Mouse (Mus musculus) gastrocnemius, postnatal 14 days (tissue): ENCODE data around the gene Olfr826. TPM values are rescaled to one million over a fixed set of nuclear protein-coding genes. Genes with fewer than 3 reads are reported as not detected.
"Not testable (repeated sequence)": the region's sequence is repeated elsewhere in the genome, so short reads cannot be mapped to it uniquely, and the experiment has no call there.

Experiments
- DNase-seq: peaks from one replicate; pipeline ENCODE4 v3.0.0; 2021; ENCODE audit warnings: mixed read lengths
- intact Hi-C: fragments of 180-260 bp; cut with DNase I; formaldehyde crosslinking; loops from one replicate; pipeline ENCODE4 v1.15.1; 2025; ENCODE audit warnings: low total_unique reads
- long read RNA-seq, 2 experiments: library from polyadenylated mRNA; stranded (forward); transcript quantifications; one replicate each; pipeline ENCODE4 v2.0.0; 2021
- total RNA-seq, 2 experiments: library from RNA; stranded (reverse); gene quantifications; 2 replicates each; pipeline ENCODE4 v1.2.3; 2021

The Olfr826 gene
- not detected for total RNA-seq
- long read RNA-seq, experiment 1: 0 reads
- long read RNA-seq, experiment 2: 0 reads

DNA sequence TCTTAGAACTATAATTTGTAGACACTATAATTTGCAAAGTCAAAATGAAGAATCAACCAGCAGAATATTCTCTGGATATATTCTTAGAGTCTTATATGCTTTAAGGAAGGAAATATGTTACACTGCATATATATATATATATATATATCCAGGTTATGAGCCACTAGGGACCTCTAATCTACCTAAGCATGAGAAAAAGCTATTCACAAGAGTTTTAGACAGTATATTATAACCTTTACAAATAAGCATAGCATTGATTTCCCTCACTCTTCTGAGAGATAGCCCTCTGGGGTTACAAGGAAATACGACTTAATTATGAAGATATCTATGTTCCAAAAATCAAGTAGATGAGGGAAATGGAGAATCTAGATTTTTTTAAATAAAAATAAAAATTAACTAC is at the start of gene Olfr826:
Gene Olfr826 (minus strand): TSS at position 101 of the 400 bp plus-strand sequence.
- no peak for DNase-seq
- intact Hi-C loops: no loop called here

DNA sequence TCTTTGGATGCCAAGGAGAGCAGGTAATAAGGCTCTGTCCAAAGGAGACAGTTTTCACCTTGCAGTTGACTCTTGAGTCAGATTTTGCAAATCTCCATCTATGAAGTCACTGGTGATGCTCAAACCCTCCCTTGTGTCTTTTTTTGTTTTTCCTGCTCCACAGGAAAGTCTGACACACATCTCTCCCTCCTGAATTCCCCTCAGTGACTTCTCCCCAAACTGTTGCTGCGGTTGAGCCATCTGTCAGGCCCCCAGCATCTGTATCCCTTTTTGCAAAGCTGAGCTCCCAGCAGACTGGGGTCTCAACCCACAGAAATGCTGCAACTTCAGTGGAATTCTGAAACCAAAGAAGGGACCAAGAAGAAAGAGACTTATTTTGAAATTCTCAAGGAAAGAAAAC is 48.1 kb upstream of the Olfr826 start:
- no peak for DNase-seq
- intact Hi-C loops: no loop called here

DNA sequence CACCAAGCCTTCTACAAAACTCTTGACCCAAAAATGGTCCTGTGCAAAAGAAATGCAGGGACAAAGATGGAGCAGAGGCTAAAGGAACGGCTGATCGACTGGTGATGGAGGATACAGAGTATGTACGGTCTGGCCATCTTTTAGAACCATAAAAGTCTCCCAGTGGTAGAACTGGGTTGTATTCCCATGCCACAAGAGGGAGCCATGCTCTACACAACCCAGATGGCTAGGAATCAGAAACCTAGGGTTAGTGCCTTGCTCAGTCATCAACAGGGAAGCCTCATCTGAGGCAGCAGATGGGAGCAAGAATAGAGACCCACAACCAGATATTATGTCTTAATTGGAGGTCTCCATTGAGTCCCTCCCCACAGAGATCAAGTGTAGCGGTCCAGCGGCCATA is 45.6 kb upstream of the Olfr826 start:
- no peak for DNase-seq
- intact Hi-C loops: loop anchor here (2.0 kb wide), 1 partner anchor 69 kb away; no protein-coding TSS in a partner anchor

DNA sequence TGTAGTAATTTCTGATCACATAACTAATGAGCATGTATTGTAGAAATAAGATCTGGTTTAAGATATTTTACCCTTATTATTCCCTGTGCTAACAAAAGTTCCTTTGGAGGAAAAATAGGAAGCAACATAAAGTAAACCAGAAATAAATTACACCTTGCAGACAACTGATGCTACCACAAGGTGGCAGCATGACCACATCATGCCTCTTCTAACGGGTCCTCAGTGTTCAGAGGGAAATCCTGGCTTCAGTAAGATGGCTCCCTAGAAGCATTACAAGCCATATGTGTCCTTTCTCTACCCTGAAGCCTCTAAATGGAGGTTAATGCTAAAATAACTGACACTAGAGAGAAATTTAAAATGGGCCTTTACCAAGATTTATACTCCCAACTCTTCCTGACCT is 44.3 kb upstream of the Olfr826 start:
- intact Hi-C loops: loop anchor here (2.0 kb wide), 1 partner anchor 71 kb away; no protein-coding TSS in a partner anchor
- DNase-seq: peak; percentile 13

DNA sequence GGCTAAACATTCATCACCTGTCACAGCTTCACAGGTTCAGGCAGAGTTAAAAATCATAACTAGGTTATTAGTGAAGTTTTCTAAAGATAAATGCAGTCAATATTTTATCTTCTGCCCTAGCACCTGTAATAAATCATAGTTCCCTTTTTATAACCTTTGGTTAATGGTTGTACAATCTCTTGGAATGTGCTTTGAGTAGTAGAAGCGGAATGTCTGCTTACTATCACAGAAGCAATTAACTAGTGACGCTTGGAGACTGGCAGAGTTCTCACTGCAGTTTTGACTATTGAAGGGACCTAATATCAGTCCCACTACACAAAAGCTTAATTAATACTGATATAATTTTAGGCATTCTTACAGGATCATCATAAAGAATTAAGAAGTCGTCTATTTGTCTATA is 41.0 kb upstream of the Olfr826 start:
- no peak for DNase-seq
- intact Hi-C loops: no loop called here

DNA sequence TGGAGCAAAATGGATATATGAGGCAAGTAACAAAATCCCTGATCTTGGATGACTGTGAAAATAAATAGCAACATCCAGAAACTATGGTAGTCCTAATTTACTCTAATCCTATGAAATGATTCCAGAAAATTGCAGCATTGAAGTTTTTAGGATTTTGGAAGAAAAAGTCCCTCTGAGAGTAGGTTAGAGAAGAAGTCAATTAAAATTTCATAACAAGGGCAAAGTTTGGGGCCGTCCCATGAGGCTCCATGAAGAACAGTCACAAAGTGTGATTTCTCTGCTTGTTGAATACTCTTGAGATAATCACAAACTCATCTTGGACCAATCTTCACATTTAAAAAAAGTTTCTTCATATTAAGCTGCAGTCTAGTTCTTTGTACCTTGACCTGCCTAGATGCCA is 30.3 kb upstream of the Olfr826 start, which contains the start of gene Olfr827:
Gene Olfr827 (minus strand): TSS at position 101 of the 400 bp plus-strand sequence.
- intact Hi-C loops: no loop called here
- no peak for DNase-seq

DNA sequence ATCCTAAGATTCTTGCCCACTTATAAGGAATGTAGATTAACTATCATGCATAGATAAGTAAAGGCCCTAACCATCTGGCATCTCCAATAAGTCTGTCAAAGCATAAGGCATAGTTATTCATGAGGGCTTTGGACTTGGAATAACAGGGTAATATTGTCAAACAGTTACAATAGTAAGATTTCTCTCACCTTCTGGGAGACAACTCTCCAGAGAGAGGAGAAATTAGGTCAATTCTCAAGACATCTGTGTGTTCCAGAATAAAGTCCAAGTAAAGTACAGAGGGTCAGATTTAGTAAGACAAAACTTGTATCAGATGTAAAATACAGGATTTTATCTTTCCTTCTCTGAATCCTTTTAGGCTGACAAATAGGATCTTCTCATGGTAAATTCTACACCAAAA is 17.3 kb downstream of the Olfr826 start, which contains the start of gene Olfr825:
Gene Olfr825 (minus strand): TSS at position 101 of the 400 bp plus-strand sequence.
- DNase-seq: no peak
- intact Hi-C loops: no loop called here

DNA sequence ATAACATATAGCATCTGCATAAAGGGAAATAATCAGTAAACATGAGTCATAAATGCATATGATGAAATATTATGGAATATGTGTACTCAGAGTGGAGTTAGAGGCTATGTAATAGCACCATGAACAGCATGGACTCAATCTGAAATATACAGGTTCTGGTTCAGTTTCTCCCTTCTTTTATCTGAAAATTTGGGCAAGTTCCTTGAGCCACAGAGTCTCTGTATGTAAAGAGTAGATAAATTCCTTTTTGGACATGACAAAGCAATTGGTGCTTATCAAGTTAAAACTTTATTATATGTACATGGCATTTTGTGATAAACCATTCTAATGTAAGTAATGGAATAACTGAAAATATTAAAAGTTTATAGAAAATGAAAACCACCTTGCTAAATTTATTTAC is 18.8 kb downstream of the Olfr826 start:
- DNase-seq: no peak
- intact Hi-C loops: no loop called here

DNA sequence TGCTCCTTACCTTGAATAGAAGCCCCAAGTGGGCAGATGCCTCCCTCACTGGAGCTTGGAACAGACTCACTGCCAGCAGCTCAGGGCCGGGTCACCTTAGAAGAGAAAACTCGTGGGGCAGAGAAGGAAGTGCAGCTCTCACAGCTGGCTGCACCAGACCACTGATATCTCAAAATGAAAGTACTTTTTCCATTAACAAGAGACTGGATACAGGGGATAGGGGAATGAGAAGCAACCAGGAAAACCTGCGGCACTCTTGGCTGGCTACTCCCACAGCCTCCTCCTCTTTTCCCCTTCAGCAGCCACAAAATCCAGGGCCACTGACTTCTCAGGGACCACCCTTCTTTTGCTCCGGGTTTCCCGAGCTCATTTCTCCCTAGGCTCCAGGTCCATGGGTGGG is 39.9 kb downstream of the Olfr826 start:
- no peak for DNase-seq
- intact Hi-C loops: no loop called here

DNA sequence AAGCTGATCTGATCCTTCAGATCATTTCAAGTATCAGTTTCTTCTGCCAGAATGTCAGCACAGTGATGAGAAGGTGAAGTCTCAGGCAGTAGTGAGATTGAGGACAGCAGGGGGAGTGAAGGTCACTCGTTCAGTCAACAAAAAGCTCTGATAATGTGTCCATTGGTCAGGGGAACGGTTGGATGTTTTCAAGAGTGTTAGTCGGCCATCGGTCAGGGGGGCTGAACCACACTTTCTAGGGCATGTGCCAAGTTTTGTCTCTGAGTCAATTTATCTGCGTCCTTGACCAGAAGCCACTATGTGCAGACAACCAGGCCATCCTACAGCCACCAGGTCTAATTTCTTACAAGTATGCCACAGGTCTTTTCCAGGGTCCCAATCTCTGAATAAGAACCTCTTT is 41.5 kb downstream of the Olfr826 start:
- intact Hi-C loops, DNase-seq: not testable (repeated sequence)

DNA sequence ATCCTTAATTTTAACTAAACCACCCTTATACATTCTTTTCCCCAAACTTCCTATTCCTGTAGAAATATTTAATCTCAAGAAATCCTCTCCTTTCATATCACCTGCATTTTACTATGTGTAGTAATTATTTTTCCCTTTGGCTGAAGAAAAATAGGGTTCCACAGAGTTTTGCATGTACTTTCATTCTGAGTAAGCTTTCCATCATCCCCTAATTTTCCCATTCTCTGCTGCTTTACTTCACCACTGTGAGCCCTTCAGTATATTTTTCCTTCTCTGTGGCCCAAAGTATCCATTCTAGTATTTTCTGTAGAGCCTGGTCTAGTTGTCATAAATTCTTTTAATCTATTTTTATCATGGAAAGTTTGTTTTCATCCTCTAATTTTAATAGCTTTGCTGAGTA is 49.2 kb downstream of the Olfr826 start:
- no peak for DNase-seq
- intact Hi-C loops: no loop called here

DNA sequence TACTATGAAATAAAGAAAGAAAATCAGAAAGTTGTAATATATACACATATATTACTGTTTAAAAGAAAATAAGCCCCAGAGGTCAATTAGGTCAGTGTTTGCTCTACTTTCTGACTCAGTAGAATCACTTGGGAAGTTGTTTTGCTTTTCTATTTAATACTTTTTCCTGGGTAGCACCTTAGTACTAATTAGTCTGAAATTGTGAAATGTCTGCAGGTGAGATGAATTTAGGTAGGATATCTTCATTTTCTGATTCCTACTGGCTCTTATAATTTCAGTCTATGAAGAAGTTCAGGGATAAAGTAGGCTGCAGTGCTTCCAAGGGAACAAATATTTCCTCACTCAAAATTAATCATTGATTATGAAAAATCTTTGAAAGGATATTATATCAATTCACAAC is 54.1 kb downstream of the Olfr826 start, which contains the start of gene Olfr824:
Gene Olfr824 (minus strand): TSS at position 101 of the 400 bp plus-strand sequence.
- intact Hi-C loops, DNase-seq: not testable (repeated sequence)

Other genes starting within 250 kb of the Olfr826 start
- not detected for gene Olfr818, start 235.1 kb downstream of the Olfr826 start, total RNA-seq
- gene Olfr819, start 216.9 kb downstream of the Olfr826 start, total RNA-seq: not detected
- not detected for gene Olfr247, start 208.0 kb downstream of the Olfr826 start, total RNA-seq
- not detected for gene Gm10310, start 199.1 kb downstream of the Olfr826 start, total RNA-seq
- gene Olfr820, start 171.6 kb downstream of the Olfr826 start, total RNA-seq: not detected
- not detected for gene Olfr821, start 153.8 kb downstream of the Olfr826 start, total RNA-seq
- gene Olfr822, start 113.0 kb downstream of the Olfr826 start, total RNA-seq: not detected
- not detected for gene Olfr823, start 68.8 kb downstream of the Olfr826 start, total RNA-seq
- gene Olfr824, start 54.2 kb downstream of the Olfr826 start, total RNA-seq: not detected
- gene Olfr825, start 17.4 kb downstream of the Olfr826 start, total RNA-seq: not detected
- gene Olfr827, start 30.2 kb upstream of the Olfr826 start, total RNA-seq: not detected
- gene Neurod4, start 96.1 kb upstream of the Olfr826 start, total RNA-seq: not detected
- under 1 TPM; 0.53 to 0.55 TPM for gene Tespa1, start 138.7 kb upstream of the Olfr826 start, total RNA-seq
- gene Vmn2r84, start 210.1 kb upstream of the Olfr826 start, total RNA-seq: not detected
- gene Vmn2r85, start 245.5 kb upstream of the Olfr826 start, total RNA-seq: not detected